Mouse (Mus musculus): Measurements from ENCODE around the gene Qrich1. TPM values are rescaled to one million over a fixed set of nuclear protein-coding genes. Genes with fewer than 3 reads are reported as not detected.

Qrich1 gene
- polyA plus RNA-seq (2012; rRNA removed): 80.5 and 83.8 TPM in 2 replicates

DNA sequence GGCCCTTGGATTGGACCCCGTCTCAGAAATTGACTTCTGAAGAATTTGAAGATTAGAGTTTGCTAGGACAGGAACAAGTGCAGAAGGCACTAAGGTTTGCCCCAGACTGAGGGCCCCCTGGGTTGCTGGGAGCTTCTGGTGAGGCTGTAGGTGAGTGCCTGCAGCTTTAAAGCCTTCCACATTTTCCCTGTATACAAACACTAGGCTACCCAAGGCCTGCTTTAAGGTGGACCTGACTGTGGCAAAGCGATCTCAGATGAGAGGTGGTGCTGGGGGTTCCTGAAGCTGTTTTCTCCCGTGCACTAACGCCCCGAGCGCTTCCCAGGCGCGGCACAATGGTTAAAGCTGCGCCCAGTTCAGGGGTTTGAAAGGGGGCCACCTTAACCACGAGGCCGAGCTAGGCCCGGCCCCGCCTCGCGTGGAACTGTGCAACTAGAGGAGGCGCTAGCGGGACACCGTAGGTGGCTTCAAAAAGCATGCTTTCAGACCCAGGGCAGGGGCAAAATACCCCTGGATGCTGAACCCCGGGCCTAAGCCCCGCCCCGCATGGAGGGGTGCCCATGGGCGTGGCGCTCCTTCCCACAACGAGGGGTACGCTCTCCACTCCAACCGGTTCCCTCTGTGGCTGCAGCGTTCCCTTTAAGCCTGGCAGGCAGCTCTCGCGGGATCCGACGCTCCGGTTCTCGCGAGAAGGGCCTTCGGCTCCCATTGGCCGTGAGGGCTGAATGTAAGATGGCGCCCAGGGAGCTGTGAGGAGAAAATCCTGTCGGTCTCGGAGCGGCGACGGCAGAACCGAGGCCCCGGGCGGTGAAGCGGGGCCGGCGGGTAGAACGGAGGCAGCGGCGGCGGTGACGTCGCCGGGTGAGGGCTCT is at the start of gene Qrich1:
TSS of gene Qrich1 (plus strand) at position 427 of the 872 bp plus-strand sequence.

DNA sequence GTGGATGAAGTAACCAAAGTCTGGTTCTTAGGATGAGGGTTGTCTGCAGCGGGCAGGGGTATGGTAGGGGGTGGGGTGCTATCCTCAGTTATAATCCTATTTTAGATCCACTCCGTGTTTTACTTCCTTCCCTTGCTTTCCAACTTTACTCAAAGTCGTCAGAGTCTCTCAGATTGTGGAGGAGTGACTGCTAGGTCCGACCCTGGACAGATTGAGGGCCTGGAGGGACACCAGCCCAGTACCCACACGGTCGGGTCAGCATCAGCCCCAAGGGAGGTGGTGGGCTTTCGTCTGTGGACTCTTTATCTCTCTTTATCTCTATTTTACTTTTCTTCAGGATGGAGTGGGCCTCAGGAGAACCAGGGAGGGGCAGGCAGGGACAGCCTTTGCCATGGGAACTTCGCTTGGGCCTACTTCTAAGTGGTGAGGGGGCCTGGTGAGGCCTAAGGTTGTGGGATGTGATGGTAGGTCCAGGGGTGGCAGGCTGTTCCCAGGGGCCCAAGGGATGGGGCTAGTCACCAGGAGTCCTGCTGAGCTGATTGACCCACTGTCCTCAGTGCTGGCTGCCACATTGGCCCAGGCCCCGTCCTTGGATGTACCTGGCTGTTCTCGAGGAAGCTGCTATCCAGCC is 36.8 kb upstream of the Qrich1 start, which contains the start of gene Lamb2:
TSS of gene Lamb2 (plus strand) at position 16 of the 631 bp plus-strand sequence.

DNA sequence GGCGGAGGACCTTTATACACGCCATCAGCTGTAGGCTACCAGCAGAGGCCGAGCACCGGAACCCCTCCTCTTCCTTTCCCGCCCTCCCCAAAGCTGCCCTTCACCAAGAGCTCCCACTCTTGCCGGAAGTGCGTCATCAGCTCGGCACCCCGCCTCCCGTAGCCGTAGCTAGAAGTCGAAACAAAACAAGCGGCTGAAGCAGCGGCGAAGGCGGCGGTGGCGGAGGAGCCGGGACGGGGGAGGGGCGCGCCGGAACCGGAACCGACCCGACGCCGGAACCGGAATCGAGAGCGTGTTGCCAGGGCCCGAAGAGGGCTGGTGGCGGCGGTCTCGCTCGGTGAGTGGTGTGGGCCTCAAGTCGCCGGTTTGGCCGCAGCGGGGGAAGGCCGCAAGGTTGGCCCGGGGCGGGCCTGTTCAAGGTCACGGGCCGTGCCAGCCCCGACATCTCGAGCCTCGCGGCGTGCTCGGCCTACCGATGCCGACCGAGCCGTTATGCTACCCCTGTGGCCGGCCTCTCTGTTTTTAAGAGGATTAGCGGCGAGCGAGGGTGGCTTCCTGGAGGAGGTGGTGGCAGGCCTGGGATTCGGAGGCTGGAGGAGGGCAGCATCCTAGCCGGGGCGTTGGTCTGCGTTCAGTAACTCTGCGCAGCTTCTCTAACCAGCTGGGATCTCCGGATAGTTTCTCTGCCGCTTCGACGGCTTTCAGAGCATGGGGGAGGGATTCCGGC is 25.9 kb upstream of the Qrich1 start, which contains the start of gene Usp19:
TSS of gene Usp19 (plus strand) at position 44 of the 727 bp plus-strand sequence.

DNA sequence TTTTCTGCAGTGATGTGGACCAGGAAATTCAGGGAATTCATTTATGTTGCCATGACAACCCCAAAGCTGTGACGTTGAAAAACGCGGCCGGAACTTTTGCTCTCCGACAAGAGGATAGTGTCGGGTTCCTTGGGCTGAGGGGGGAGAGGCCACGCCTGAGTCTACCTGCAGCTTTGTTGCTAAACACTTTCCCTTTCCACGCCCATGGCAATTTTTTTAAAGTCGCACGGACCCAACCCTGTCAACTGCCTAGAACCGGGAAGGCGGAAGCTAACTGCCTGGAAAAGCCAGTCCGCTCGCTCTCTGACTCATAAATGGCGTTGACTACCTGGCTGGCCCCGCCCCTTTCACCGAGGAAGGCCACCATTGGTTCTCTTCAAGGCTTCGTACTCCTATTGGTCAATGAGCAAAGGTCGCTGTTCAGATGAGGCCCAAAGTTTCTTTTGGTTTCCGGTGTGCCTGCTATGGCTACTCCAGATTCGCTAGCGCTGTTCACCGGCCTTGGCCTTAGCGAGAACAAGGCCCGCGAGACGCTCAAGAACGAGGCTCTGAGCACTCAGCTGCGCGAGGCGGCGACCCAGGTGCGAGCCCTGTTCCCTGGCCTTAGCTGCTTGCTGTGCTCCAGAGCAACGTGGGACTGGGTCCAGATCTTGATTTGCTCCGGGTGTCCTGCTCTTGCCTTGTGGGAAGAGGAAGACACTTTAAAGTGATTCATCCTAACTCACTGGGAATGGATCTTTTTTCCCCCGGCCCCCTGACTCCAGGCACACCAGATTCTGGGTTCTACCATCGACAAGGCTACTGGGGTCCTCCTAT is 8.8 kb upstream of the Qrich1 start, which contains the start of gene Qars:
TSS of gene Qars (plus strand) at position 88 of the 816 bp plus-strand sequence.

GRCm38 (mm10) chr9:108560227-108560841 is 43.7 kb downstream of the Qrich1 start, which contains the start of gene Impdh2:
TSS of gene Impdh2 (plus strand) at chr9:108560286.

GRCm38 (mm10) chr9:108566815-108567776 is 50.5 kb downstream of the Qrich1 start, which contains the start of gene Ndufaf3:
TSS of gene Ndufaf3 (minus strand) at chr9:108567434.

GRCm38 (mm10) chr9:108569381-108570206 is 53.0 kb downstream of the Qrich1 start, which contains the start of gene Dalrd3:
TSS of gene Dalrd3 (plus strand) at chr9:108569886.

DNA sequence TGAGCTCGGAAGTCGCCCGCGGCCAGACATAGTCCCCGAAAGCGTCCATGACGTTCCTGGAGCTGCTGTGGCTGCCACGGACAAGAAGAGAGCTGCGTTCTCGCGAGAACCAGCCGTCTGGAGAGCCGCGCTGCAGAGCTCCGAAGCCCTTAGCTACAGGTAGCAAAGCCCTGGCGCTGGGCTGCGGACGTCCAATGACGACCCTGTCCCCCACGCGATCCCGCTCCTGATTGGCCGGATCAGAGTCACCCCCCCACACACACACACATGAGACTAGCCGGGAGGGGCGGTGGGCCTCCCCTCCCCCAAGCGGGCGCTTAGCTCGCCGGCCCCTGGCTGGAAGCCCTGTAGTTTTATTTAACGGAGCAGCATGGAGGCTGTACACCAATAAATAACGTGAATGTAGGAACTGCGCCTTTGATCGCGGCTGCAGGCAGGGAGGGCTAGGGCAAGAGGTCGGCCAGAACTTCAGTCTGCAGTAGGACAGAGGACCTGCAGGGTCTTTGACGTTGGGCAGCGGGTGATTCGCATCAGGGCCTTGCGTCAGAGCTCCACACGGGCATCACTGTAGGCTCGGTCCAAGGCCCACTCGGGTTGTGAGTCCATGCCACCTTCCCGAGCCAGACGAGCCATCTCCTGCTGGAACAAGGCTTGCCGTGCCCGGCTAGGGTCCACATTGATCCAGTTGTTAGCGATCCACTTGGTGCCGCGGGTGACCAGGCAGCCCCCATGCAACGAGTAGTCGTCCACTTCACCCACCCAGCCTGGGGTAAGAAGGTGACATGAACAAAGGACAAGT is 62.1 kb downstream of the Qrich1 start, which contains the start of gene Wdr6:
TSS of gene Wdr6 (minus strand) at position 195 of the 799 bp plus-strand sequence.

GRCm38 (mm10) chr9:108596998-108597764 is 80.6 kb downstream of the Qrich1 start, which contains the start of gene P4htm:
TSS of gene P4htm (minus strand) at chr9:108597667.

Other genes with a start within 250 kb of the Qrich1 start
- 10.7 and 12.1 TPM in 2 replicates for gene Nicn1, start 226.4 kb upstream of the Qrich1 start, polyA plus RNA-seq (2012; rRNA removed)
- gene Amt, start 220.0 kb upstream of the Qrich1 start, polyA plus RNA-seq (2012; rRNA removed): 8.7 and 10.3 TPM in 2 replicates
- gene Rhoa, start 210.7 kb upstream of the Qrich1 start, polyA plus RNA-seq (2012; rRNA removed): 90.9 and 92.1 TPM in 2 replicates
- 44.9 and 50.3 TPM in 2 replicates for gene Tcta, start 210.6 kb upstream of the Qrich1 start, polyA plus RNA-seq (2012; rRNA removed)
- gene Gpx1, start 177.9 kb upstream of the Qrich1 start, polyA plus RNA-seq (2012; rRNA removed): 1,237 and 1,448 TPM in 2 replicates
- gene Usp4, start 169.0 kb upstream of the Qrich1 start, polyA plus RNA-seq (2012; rRNA removed): 57.9 and 63.9 TPM in 2 replicates
- gene 1700102P08Rik, start 124.0 kb upstream of the Qrich1 start, polyA plus RNA-seq (2012; rRNA removed): 1.2 TPM in 1 of 2 replicates, not detected in the other
- gene Ccdc36, start 88.3 kb upstream of the Qrich1 start, polyA plus RNA-seq (2012; rRNA removed): not detected in 2 replicates
- gene BC048562, start 80.3 kb upstream of the Qrich1 start, polyA plus RNA-seq (2012; rRNA removed): not detected in 2 replicates
- gene Ccdc71, start 56.3 kb upstream of the Qrich1 start, polyA plus RNA-seq (2012; rRNA removed): 25.7 and 26.6 TPM in 2 replicates
- 42.4 and 45.5 TPM in 2 replicates for gene Klhdc8b, start 55.2 kb upstream of the Qrich1 start, polyA plus RNA-seq (2012; rRNA removed)
- gene Lamb2, start 37.1 kb upstream of the Qrich1 start, polyA plus RNA-seq (2012; rRNA removed): 70.8 and 77.4 TPM in 2 replicates
- 128 and 131 TPM in 2 replicates for gene Usp19, start 26.2 kb upstream of the Qrich1 start, polyA plus RNA-seq (2012; rRNA removed)
- 237 and 356 TPM in 2 replicates for gene Qars, start 9.1 kb upstream of the Qrich1 start, polyA plus RNA-seq (2012; rRNA removed)
- gene Impdh2, start 43.5 kb downstream of the Qrich1 start, polyA plus RNA-seq (2012; rRNA removed): 99.2 and 118 TPM in 2 replicates
- gene Ndufaf3, start 50.6 kb downstream of the Qrich1 start, polyA plus RNA-seq (2012; rRNA removed): 39.9 and 44.5 TPM in 2 replicates
- 198 and 245 TPM in 2 replicates for gene Dalrd3, start 53.1 kb downstream of the Qrich1 start, polyA plus RNA-seq (2012; rRNA removed)
- 26.5 and 30.8 TPM in 2 replicates for gene Wdr6, start 61.9 kb downstream of the Qrich1 start, polyA plus RNA-seq (2012; rRNA removed)
- 8.7 and 8.9 TPM in 2 replicates for gene P4htm, start 80.9 kb downstream of the Qrich1 start, polyA plus RNA-seq (2012; rRNA removed)
- 33.5 and 39.2 TPM in 2 replicates for gene Arih2, start 132.6 kb downstream of the Qrich1 start, polyA plus RNA-seq (2012; rRNA removed)
- gene Slc25a20, start 145.3 kb downstream of the Qrich1 start, polyA plus RNA-seq (2012; rRNA removed): 67.7 and 75.1 TPM in 2 replicates
- gene Prkar2a, start 172.5 kb downstream of the Qrich1 start, polyA plus RNA-seq (2012; rRNA removed): 35.1 and 38.9 TPM in 2 replicates

Measured in colon, adult 2 months (tissue).